Mouse (Mus musculus): ENCODE results near the gene Gm21731. TPM values are rescaled to one million over a fixed set of nuclear protein-coding genes. Genes with fewer than 3 reads are reported as not detected.
"Not testable (repeated sequence)": the region's sequence is repeated elsewhere in the genome, so short reads cannot be mapped to it uniquely, and the experiment has no call there.

The Gm21731 gene
- polyA plus RNA-seq, 1 experiment = not detected

- 95% methylated on average over 2 of the region's 2 CpGs for WGBS
- not testable (repeated sequence) for H3K4me3 ChIP-seq (ENCODE audit: control insufficient read depth, insufficient read depth, low read length); H3K27me3 ChIP-seq (ENCODE audit: control insufficient read depth, insufficient read depth, low read length); H3K27ac ChIP-seq (ENCODE audit: control insufficient read depth, insufficient read depth, low read length); H3K36me3 ChIP-seq (ENCODE audit: control insufficient read depth, insufficient read depth, low read length); DNase-seq; H3K4me1 ChIP-seq (replicated peaks; ENCODE audit: control insufficient read depth, insufficient read depth, low read length)
These were observed 24.0 kb downstream of the Gm21731 start, which contains the start of gene AF067061 for GRCm38 (mm10) chr13:120262870-120263269. Gene AF067061, plus strand, starts transcription at chr13:120263114.

GRCm38 (mm10) chr13:120277837-120278236 is 38.9 kb downstream of the Gm21731 start:
- WGBS = 41% methylated on average over 2 of the region's 2 CpGs
- not testable (repeated sequence) for H3K27me3 ChIP-seq (ENCODE audit: control insufficient read depth, insufficient read depth, low read length); H3K4me1 ChIP-seq (replicated peaks; ENCODE audit: control insufficient read depth, insufficient read depth, low read length); DNase-seq; H3K27ac ChIP-seq (ENCODE audit: control insufficient read depth, insufficient read depth, low read length); H3K4me3 ChIP-seq (ENCODE audit: control insufficient read depth, insufficient read depth, low read length); H3K36me3 ChIP-seq (ENCODE audit: control insufficient read depth, insufficient read depth, low read length)

GRCm38 (mm10) chr13:120278784-120279183 is 39.9 kb downstream of the Gm21731 start:
- no peak for DNase-seq
- Histone ChIP-seq H3K27ac (ENCODE audit: control insufficient read depth, insufficient read depth, low read length) (no peak overlapping the region), H3K27me3 (ENCODE audit: control insufficient read depth, insufficient read depth, low read length) (no peaks in the 10 kb centered on the region), H3K4me1 (replicated peaks; ENCODE audit: control insufficient read depth, insufficient read depth, low read length) (no peaks in the 10 kb centered on the region), H3K36me3 (ENCODE audit: control insufficient read depth, insufficient read depth, low read length) (no peaks in the 10 kb centered on the region), H3K4me3 (ENCODE audit: control insufficient read depth, insufficient read depth, low read length) (no peak overlapping the region)
- WGBS = 97% methylated on average over 9 of the region's 9 CpGs
- TF ChIP-seq POLR2A (IDR thresholded peaks at IDR 0.05; ENCODE audit: control insufficient read depth, extremely low read depth, insufficient read depth, low read length, poor library complexity) (no peak), CTCF (IDR thresholded peaks at IDR 0.05; ENCODE audit: borderline replicate concordance, control insufficient read depth, extremely low read depth, insufficient read depth, low read length, poor library complexity) (no peak)

Other genes with a start within 250 kb of the Gm21731 start
- gene Gm36079, start 212.1 kb upstream of the Gm21731 start, polyA plus RNA-seq (2012; rRNA removed) = not detected in 2 replicates
- 2.9 and 3.3 TPM in 2 replicates for gene Gm21188, start 186.9 kb upstream of the Gm21731 start, polyA plus RNA-seq (2012; rRNA removed)
- gene Gm20767, start 98.9 kb upstream of the Gm21731 start, polyA plus RNA-seq (2012; rRNA removed) = not detected in 2 replicates
- gene Gm21818, start 66.7 kb upstream of the Gm21731 start, polyA plus RNA-seq (2012; rRNA removed) = not detected in 2 replicates
- 2.6 and 4.0 TPM in 2 replicates for gene Gm21762, start 23.2 kb upstream of the Gm21731 start, polyA plus RNA-seq (2012; rRNA removed)
- 0.12 TPM in 1 of 2 replicates, not detected in the other for gene AF067061, start 24.0 kb downstream of the Gm21731 start, polyA plus RNA-seq (2012; rRNA removed)
- 6.0 and 6.8 TPM in 2 replicates for gene BC147527, start 61.3 kb downstream of the Gm21731 start, polyA plus RNA-seq (2012; rRNA removed)
- not detected in 2 replicates for gene Tcstv3, start 77.8 kb downstream of the Gm21731 start, polyA plus RNA-seq (2012; rRNA removed)